Mouse (Mus musculus): ENCODE measurements around the gene Ppm1h. TPM values are rescaled to one million over a fixed set of nuclear protein-coding genes. Genes with fewer than 3 reads are reported as not detected.

The Ppm1h gene
- total and polyA plus RNA-seq, 3 experiments, result 1.2 to 1.3 (median 1.3) TPM

DNA sequence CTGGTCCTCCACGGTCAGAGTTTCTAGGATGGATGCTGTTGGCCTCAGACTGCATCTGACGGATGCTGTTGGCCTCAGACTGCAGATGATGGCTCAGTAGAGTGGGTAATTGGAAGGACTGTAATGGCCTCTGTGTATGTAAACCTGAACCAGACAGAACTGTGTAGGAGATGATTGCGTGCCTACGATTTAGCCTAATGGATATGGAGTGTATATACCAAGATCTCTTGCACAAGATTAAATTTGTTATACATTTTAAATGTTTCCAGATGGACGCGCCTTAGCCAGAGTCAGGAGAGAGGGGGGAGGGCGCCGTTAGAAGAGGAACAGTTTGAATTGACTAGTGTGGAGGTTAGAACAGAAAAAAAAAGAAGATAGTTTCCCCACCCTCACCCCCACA, 233.1 kb downstream of the Ppm1h start:
- H3K4me3 ChIP-seq (replicated peaks in 1 of 3; ENCODE audit: low read depth in 2 of 3, low read length in 2 of 3, poor library complexity in 1 of 3), result no peak overlapping the region
- TF ChIP-seq USF1 (IDR thresholded peaks at IDR 0.05; ENCODE audit: low read depth, low read length), result no peak
- no peak for TF ChIP-seq KAT2A (IDR thresholded peaks at IDR 0.05; ENCODE audit: insufficient replicate concordance, low read length)
- TF ChIP-seq IRF4 (IDR thresholded peaks at IDR 0.05; ENCODE audit: low read depth, low read length), result no peak
- TF ChIP-seq ZC3H11A (IDR thresholded peaks at IDR 0.05; ENCODE audit: low read depth, low read length), result no peak
- no peak for TF ChIP-seq ZMIZ1 (IDR thresholded peaks at IDR 0.05; ENCODE audit: low read depth, low read length)
- TF ChIP-seq JUN (IDR thresholded peaks at IDR 0.05; ENCODE audit: insufficient read depth, low read depth, low read length), result no peak
- TF ChIP-seq GABPA (IDR thresholded peaks at IDR 0.05; ENCODE audit: insufficient replicate concordance, low read depth, low read length), result no peak
- no peak for TF ChIP-seq MAX (IDR thresholded peaks at IDR 0.05; ENCODE audit: low read length)
- H3K4me2 ChIP-seq (ENCODE audit: insufficient read depth, low read depth, poor library complexity, severe bottlenecking), result no peak overlapping the region
- in situ Hi-C loops (cut with MboI; ENCODE audit: low pct_ligation_motif_present, low pct_unique_long_range_greater_than_20kb, low sequenced_read_pairs), result no loop called here
- H3K4me1 ChIP-seq (ENCODE audit: control insufficient read depth in 1 of 2, insufficient read depth in 2 of 2), result peaks cover 0 to 22% of the 10 kb centered on the region in 2 experiments; a peak in 2 of 4 replicates
- dilution Hi-C loops (cut with MboI; ENCODE audit: extremely low pct_ligation_motif_present, extremely low pct_unique_long_range_greater_than_20kb, low sequenced_read_pairs), result no loop called here
- no peaks in the 10 kb centered on the region for H3K79me2 ChIP-seq (replicated peaks; ENCODE audit: control insufficient read depth, extremely low read depth, insufficient read depth, poor library complexity, severe bottlenecking)
- H3K27me3 ChIP-seq (replicated peaks), result no peaks in the 10 kb centered on the region
- no peak for DNase-seq (ENCODE audit: extremely low read depth)
- no peak overlapping the region for H3K9ac ChIP-seq (ENCODE audit: insufficient read depth, low read depth)
- H3K9me3 ChIP-seq (replicated peaks; ENCODE audit: low read length), result no peaks in the 10 kb centered on the region
- no peak overlapping the region for H3K27ac ChIP-seq (ENCODE audit: insufficient read depth, low read depth)
- no peaks in the 10 kb centered on the region for H3K36me3 ChIP-seq (replicated peaks in 1 of 2; ENCODE audit: control insufficient read depth in 1 of 2, insufficient read depth in 1 of 2, low read length in 1 of 2)

- in situ Hi-C loops (cut with MboI; ENCODE audit: low pct_ligation_motif_present, low pct_unique_long_range_greater_than_20kb, low sequenced_read_pairs), result no loop called here
- no peak overlapping the region for H3K4me3 ChIP-seq (replicated peaks in 1 of 3; ENCODE audit: low read depth in 2 of 3, low read length in 2 of 3, poor library complexity in 1 of 3)
- DNase-seq (ENCODE audit: extremely low read depth), result no peak
- H3K27ac ChIP-seq (ENCODE audit: insufficient read depth, low read depth), result no peak overlapping the region
- H3K9me3 ChIP-seq (replicated peaks; ENCODE audit: low read length), result no peaks in the 10 kb centered on the region
- peaks cover 0 to 22% of the 10 kb centered on the region in 2 experiments; a peak in 2 of 4 replicates for H3K4me1 ChIP-seq (ENCODE audit: control insufficient read depth in 1 of 2, insufficient read depth in 2 of 2)
- TF ChIP-seq POLR2AphosphoS2 (IDR thresholded peaks at IDR 0.05; ENCODE audit: low read depth, low read length), result no peak
- TF ChIP-seq ZNF384 (IDR thresholded peaks at IDR 0.05; ENCODE audit: low read depth, low read length), result peak; percentile 43; the same call in 1 of the 2 replicates
- no peaks in the 10 kb centered on the region for H3K27me3 ChIP-seq (replicated peaks)
- dilution Hi-C loops (cut with MboI; ENCODE audit: extremely low pct_ligation_motif_present, extremely low pct_unique_long_range_greater_than_20kb, low sequenced_read_pairs), result no loop called here
- H3K9ac ChIP-seq (ENCODE audit: insufficient read depth, low read depth), result no peak overlapping the region
- H3K79me2 ChIP-seq (replicated peaks; ENCODE audit: control insufficient read depth, extremely low read depth, insufficient read depth, poor library complexity, severe bottlenecking), result no peaks in the 10 kb centered on the region
- no peaks in the 10 kb centered on the region for H3K36me3 ChIP-seq (replicated peaks in 1 of 2; ENCODE audit: control insufficient read depth in 1 of 2, insufficient read depth in 1 of 2, low read length in 1 of 2)
- H3K4me2 ChIP-seq (ENCODE audit: insufficient read depth, low read depth, poor library complexity, severe bottlenecking), result peak overlapping the region; percentile 27; the same call in 1 of the 2 replicates
Observed at GRCm38 (mm10) chr10:122912086-122912690, 233.6 kb downstream of the Ppm1h start.

DNA sequence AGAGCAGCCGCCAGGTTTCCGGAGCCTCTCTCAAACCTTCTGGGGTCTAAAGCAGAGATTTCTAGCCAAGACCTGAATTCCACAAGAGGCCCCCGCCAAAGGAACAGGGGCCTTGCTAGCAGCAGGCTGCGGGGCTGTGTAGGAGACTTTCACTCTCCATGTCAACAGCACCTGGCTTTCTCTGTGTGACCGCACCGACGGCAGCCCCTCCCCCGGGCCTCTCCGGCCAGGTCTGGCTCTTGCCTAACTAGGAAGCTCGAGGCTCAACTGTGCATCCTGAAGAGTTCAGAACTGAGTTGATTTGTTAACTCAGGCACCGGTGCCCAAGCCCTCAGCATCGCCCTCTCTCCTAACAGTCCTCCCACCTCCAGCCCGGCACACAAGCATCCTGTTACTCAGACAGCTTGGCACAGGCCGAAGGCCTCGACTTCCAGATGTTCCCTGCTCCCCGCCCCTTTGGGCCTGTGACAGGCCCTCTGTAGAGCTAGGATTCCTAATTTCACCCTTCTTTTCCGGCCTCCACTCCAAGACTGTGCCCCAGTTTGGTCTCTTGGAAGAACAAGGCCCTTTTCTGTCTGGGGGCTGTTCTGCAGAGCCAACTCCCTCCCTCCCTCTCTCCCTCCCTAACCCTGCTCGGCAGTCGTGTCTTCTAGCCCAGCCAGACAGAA, 234.3 kb downstream of the Ppm1h start:
- in situ Hi-C loops (cut with MboI; ENCODE audit: low pct_ligation_motif_present, low pct_unique_long_range_greater_than_20kb, low sequenced_read_pairs) (no loop called here), dilution Hi-C loops (cut with MboI; ENCODE audit: extremely low pct_ligation_motif_present, extremely low pct_unique_long_range_greater_than_20kb, low sequenced_read_pairs) (no loop called here)

More for the DNA sequence above, 234.3 kb downstream of the Ppm1h start:
- no peaks in the 10 kb centered on the region for H3K36me3 ChIP-seq (replicated peaks in 1 of 2; ENCODE audit: control insufficient read depth in 1 of 2, insufficient read depth in 1 of 2, low read length in 1 of 2)
- peaks cover 0 to 22% of the 10 kb centered on the region in 2 experiments; a peak in 2 of 4 replicates for H3K4me1 ChIP-seq (ENCODE audit: control insufficient read depth in 1 of 2, insufficient read depth in 2 of 2)
- no peaks in the 10 kb centered on the region for H3K9me3 ChIP-seq (replicated peaks; ENCODE audit: low read length)
- H3K27me3 ChIP-seq (replicated peaks), result no peaks in the 10 kb centered on the region
- peak overlapping the region; percentile 27; the same call in 1 of the 2 replicates for H3K4me2 ChIP-seq (ENCODE audit: insufficient read depth, low read depth, poor library complexity, severe bottlenecking)
- no peak overlapping the region for H3K27ac ChIP-seq (ENCODE audit: insufficient read depth, low read depth)
- DNase-seq (ENCODE audit: extremely low read depth), result peak; percentile 41
- no peak overlapping the region for H3K9ac ChIP-seq (ENCODE audit: insufficient read depth, low read depth)
- TF ChIP-seq ZKSCAN1 (IDR thresholded peaks at IDR 0.05; ENCODE audit: borderline replicate concordance, low read depth, low read length), result no peak
- TF ChIP-seq JUND (conservative IDR thresholded peaks at IDR 0.05; ENCODE audit: low read depth, low read length), result no peak
- no peak for TF ChIP-seq ZNF384 (IDR thresholded peaks at IDR 0.05; ENCODE audit: low read depth, low read length)
- no peak for TF ChIP-seq POLR2AphosphoS2 (IDR thresholded peaks at IDR 0.05; ENCODE audit: low read depth, low read length)
- no peak for TF ChIP-seq EP300 (IDR thresholded peaks at IDR 0.05; ENCODE audit: low read length)
- no peak for TF ChIP-seq UBTF (IDR thresholded peaks at IDR 0.05; ENCODE audit: low read depth, low read length)
- no peak for TF ChIP-seq BHLHE40 (IDR thresholded peaks at IDR 0.05; ENCODE audit: low read depth, low read length)
- no peak; the same call in 1 of the 2 replicates for TF ChIP-seq TCF12 (IDR thresholded peaks at IDR 0.05; ENCODE audit: low read depth, low read length)
- no peak for TF ChIP-seq IRF4 (IDR thresholded peaks at IDR 0.05; ENCODE audit: low read depth, low read length)
- TF ChIP-seq CTCF (conservative IDR thresholded peaks at IDR 0.05 in 1 of 2, IDR thresholded peaks at IDR 0.05 in 1 of 2; ENCODE audit: low read depth in 2 of 2, low read length in 2 of 2), result no peak
- TF ChIP-seq MEF2A (IDR thresholded peaks at IDR 0.05; ENCODE audit: borderline replicate concordance, low read depth, low read length), result no peak
- no peak for TF ChIP-seq RAD21 (IDR thresholded peaks at IDR 0.05; ENCODE audit: low read depth, low read length)
- no peaks in the 10 kb centered on the region for H3K79me2 ChIP-seq (replicated peaks; ENCODE audit: control insufficient read depth, extremely low read depth, insufficient read depth, poor library complexity, severe bottlenecking)
- no peak overlapping the region for H3K4me3 ChIP-seq (replicated peaks in 1 of 3; ENCODE audit: low read depth in 2 of 3, low read length in 2 of 3, poor library complexity in 1 of 3)
